Mouse (Mus musculus) heart, postnatal 0 days (tissue): ENCODE measurements around the gene Exoc3l. TPM values are rescaled to one million over a fixed set of nuclear protein-coding genes. Genes with fewer than 3 reads are reported as not detected.

Experiments
- ATAC-seq: fragments of 200-750 bp; cut with Nextera tagmentation; 2 replicates; pipeline ENCODE4 v1.8.0; 2017; ENCODE audit warnings: low read depth, moderate number of reproducible peaks, moderate library complexity; ENCODE audit not compliant: insufficient read depth
- DNase-seq: peaks from one replicate; pipeline ENCODE4 v3.0.0-alpha.2; 2016; ENCODE audit warnings: low spot score
- H3K27ac ChIP-seq: fragments of 300-500 bp; sonication (generic); 2 replicates; pipeline ENCODE4 v1.5.1; 2014; ENCODE audit warnings: low read depth, mild to moderate bottlenecking
- H3K27me3 ChIP-seq: fragments of 300-500 bp; sonication (generic); 2 replicates; pipeline ENCODE4 v1.6.1; 2014; ENCODE audit warnings: low read length, mixed read lengths; ENCODE audit not compliant: control insufficient read depth, insufficient read depth
- H3K36me3 ChIP-seq: fragments of 300-500 bp; sonication (generic); replicated peaks from 2 replicates; pipeline ENCODE4 v1.6.1; 2014; ENCODE audit warnings: low read length, mixed read lengths; ENCODE audit not compliant: control insufficient read depth, insufficient read depth
- H3K4me1 ChIP-seq: fragments of 300-500 bp; sonication (generic); 2 replicates; pipeline ENCODE4 v1.6.1; 2014; ENCODE audit warnings: antibody characterized with exemption; ENCODE audit not compliant: control insufficient read depth, insufficient read depth
- H3K4me2 ChIP-seq: fragments of 300-500 bp; sonication (generic); 2 replicates; pipeline ENCODE4 v1.6.1; 2014; ENCODE audit warnings: low read depth, mild to moderate bottlenecking, low read length, moderate library complexity
- H3K4me3 ChIP-seq: fragments of 300-500 bp; sonication (generic); 2 replicates; pipeline ENCODE4 v1.5.1; 2014; ENCODE audit warnings: low read depth, low read length
- H3K9ac ChIP-seq: fragments of 300-500 bp; sonication (generic); replicated peaks from 2 replicates; pipeline ENCODE4 v1.6.1; 2014; ENCODE audit warnings: low read depth, low read length, mixed read lengths
- H3K9me3 ChIP-seq: fragments of 300-500 bp; sonication (generic); replicated peaks from 2 replicates; pipeline ENCODE4 v1.6.1; 2016; ENCODE audit warnings: low read length; ENCODE audit not compliant: control insufficient read depth
- CTCF ChIP-seq: IDR thresholded peaks from 2 replicates; pipeline ENCODE4 v1.5.1; 2016; ENCODE audit warnings: antibody characterized with exemption, control low read depth, low read depth
- EP300 ChIP-seq: IDR thresholded peaks from 2 replicates; pipeline ENCODE4 v1.6.1; 2016; ENCODE audit warnings: antibody characterized with exemption, low read depth
- WGBS: fragments of 180-500 bp; shearing (Covaris S2); extraction: QIAGEN DNeasy Blood & Tissue Kit; methylation state at CpG from one replicate; pipeline ENCODE4 v1.1.7; 2014; 5-methylcytosine and 5-hydroxymethylcytosine counted together
- polyA plus RNA-seq: library from polyadenylated mRNA; unstranded; fragments of >200 nt; fragmentation: Nextera tagmentation; extraction: Ambion mirVana; gene quantifications from 2 replicates; pipeline ENCODE4 v1.2.1, GENCODE M21; 2015
- total RNA-seq: library from RNA; depleted of rRNA; stranded (reverse); fragments of >200 nt; gene quantifications from 2 replicates; pipeline ENCODE4 v1.2.3, GENCODE M21; 2014; ENCODE audit warnings: low replicate concordance

Exoc3l gene
- total and polyA plus RNA-seq, 2 experiments from 2014 or later: 9.5 to 10.6 TPM

DNA sequence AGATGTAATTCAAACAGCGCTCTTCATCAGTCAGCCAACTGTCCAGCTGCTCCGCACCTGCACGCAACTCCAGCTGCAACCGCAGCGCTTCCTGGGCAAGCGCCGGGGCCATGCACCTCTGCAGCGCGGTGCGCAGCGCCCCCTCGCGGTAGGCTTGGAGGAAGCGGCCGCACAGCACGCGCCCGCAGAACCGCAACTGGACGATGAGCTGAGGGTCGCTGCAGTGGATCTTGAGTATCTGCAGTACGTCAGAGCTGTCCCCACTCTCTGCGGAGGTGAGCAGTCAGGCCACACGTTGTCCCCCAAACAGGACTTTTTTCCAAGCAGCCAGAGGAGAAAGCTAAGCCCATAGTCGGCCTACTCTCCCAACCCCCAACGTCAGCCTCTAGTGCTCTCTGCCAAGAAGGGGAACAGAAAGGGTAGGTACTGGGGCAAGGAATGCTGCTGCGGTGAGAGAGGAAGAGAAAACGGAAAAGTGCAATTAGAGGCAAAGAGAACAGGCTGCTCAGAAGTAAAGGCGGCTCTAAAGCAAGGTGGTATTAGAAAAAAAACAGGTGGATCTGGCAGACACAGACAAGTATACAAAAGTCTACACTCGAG lies 36.1 kb downstream of the Exoc3l start:
- Histone ChIP-seq H3K27ac (no peak overlapping the region), H3K27me3 (peaks cover 13% of the 10 kb centered on the region; the same call in 1 of the 2 replicates), H3K4me2 (peak overlapping the region; percentile 76), H3K9ac (no peak overlapping the region), H3K36me3 (no peaks in the 10 kb centered on the region; the same call in 1 of the 2 replicates), H3K4me1 (peaks cover 25% of the 10 kb centered on the region), H3K4me3 (peak overlapping the region; percentile 31), H3K9me3 (no peaks in the 10 kb centered on the region)
- 3% methylated on average over 30 of the region's 30 CpGs for WGBS
- DNase-seq (peak; percentile 64), ATAC-seq (peak; percentile 51)
- TF ChIP-seq EP300 (no peak), CTCF (peak; percentile 93)

DNA sequence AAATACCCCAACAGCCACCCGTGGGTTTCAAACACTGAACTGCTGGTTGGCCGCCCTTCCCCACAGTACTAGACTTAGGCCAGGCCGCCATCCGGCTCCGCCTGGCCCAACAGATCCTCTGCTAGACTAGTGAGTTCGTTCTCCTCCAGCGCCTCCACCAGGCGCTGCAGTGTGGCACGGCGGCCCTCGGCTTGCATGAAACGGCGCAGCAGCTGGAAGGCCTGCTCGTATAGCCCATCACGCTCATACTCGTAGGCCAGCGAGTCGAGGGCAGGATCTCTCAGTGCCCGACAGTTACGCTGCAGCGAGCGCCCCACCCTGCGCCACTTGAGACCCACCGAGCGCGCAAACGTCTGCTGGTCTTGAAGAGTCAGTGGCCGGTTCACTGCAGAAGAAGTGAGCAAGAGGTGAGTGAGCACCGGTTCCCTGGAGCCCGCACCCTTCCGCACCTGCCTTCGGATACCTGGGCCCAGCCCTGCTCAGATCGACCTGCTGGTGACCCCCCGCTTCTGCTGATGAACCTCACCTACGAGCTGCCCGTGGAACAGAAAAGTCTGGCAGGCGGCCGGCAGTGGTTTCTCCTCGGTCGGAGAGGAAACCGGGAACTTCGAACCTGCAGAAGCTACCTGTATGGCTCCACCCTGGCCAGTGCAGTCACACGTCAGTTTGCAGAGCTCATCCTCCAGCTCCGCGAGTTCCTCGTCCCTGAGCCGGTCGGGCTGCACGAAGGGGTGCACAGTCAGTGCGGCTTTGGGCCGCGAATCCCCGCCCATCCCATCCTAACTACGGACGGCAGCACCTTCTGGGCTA lies 36.8 kb downstream of the Exoc3l start:
- no peak overlapping the region for H3K9ac ChIP-seq
- no peaks in the 10 kb centered on the region for H3K9me3 ChIP-seq
- ATAC-seq (0 out of 2 replicates have a peak, but pooled peaks have one; percentile 4), DNase-seq (no peak)
- H3K4me1 ChIP-seq: peaks cover 30% of the 10 kb centered on the region
- 10% methylated on average over 55 of the region's 55 CpGs for WGBS
- H3K27ac ChIP-seq: no peak overlapping the region
- peaks cover 15% of the 10 kb centered on the region; the same call in 1 of the 2 replicates for H3K27me3 ChIP-seq
- H3K4me2 ChIP-seq: peak overlapping the region; percentile 76
- H3K4me3 ChIP-seq: peak overlapping the region; percentile 31
- TF ChIP-seq CTCF (peak; percentile 20; the same call in 1 of the 2 replicates), EP300 (no peak)
- H3K36me3 ChIP-seq: no peaks in the 10 kb centered on the region; the same call in 1 of the 2 replicates

DNA sequence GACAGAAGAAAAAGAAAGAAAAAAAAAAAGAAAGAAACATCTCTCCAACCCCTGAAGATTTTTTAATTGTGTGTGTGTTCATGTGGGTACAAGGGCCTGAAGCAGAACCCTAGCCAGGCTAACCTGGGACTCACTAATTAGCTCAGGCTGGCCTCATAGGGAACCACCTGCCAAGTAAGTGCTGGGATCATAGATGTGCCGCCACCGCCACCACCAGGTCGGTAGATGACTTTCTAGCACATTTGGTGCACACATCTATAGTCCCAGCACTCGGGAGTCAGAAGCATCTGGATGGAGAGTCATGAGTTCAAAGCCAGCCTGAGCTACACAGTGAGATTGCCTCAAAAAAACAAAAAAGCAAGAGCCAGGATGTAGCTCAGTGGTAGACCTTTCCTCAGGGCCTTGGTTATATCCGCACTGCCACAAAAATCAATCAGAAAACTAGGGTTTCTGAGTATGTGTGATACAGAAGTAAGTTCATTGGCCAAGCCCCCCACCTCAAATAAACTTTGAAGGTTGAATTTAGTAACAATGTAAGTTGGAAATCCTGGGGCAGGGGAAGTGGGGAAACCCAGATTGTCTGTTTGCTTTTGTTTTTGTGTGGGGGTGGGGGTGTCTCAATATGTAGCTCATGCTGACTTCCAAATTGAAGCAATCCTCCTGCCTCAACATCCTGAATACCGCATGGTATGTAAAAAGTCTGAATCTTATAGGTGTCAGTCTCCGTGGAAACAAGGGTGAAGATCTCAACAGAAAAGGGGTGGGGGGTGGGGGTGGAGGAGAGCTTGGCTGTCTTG lies 38.4 kb downstream of the Exoc3l start:
- WGBS: 77% methylated on average over 7 of the region's 7 CpGs

DNA sequence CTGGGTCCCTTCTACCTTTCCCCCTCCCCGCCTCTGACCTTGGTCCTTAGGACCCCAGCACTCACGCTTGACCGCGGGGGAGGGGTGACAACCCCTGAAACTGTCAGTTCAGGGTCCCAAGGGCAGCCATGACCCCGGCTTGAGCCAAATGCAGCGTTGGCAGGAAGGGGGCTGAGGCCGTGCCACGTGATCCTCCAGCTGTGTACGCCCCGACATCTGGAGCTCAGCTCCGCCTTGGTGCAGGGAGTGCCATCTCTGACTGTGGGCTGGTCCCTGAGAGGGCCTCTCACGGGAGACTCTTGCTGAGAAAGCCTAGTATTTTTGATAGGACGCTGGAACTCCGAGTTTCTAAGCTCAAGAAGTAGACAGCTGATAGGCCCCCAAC lies 40.9 kb downstream of the Exoc3l start, which contains the start of gene B3gnt9:
B3gnt9 (minus strand) TSS at position 188 of the 385 bp plus-strand sequence.
- Histone ChIP-seq H3K36me3 (peaks cover 34% of the 10 kb centered on the region), H3K27me3 (peaks cover 15% of the 10 kb centered on the region; the same call in 1 of the 2 replicates), H3K4me3 (peak within 1 kb of the TSS; percentile 67), H3K9ac (peak within 1 kb of the TSS; percentile 55), H3K27ac (peak within 1 kb of the TSS; percentile 78), H3K4me2 (peak within 1 kb of the TSS; percentile 99), H3K4me1 (peaks cover 26% of the 10 kb centered on the region), H3K9me3 (no peaks in the 10 kb centered on the region)
- peak; percentile 59 for ATAC-seq
- WGBS: 6% methylated on average over 14 of the region's 14 CpGs
- no peak for TF ChIP-seq EP300
- TF ChIP-seq CTCF: no peak
- peak; percentile 62 for DNase-seq

More for the DNA sequence above, 38.4 kb downstream of the Exoc3l start:
- TF ChIP-seq CTCF (no peak), EP300 (no peak)
- H3K27ac ChIP-seq: no peak overlapping the region
- ATAC-seq (no peak), DNase-seq (no peak)
- peaks cover 8% of the 10 kb centered on the region for H3K36me3 ChIP-seq
- H3K27me3 ChIP-seq: peaks cover 15% of the 10 kb centered on the region; the same call in 1 of the 2 replicates
- H3K4me1 ChIP-seq: peaks cover 27% of the 10 kb centered on the region
- H3K9me3 ChIP-seq: no peaks in the 10 kb centered on the region
- no peak overlapping the region for H3K9ac ChIP-seq
- no peak overlapping the region for H3K4me2 ChIP-seq
- no peak overlapping the region for H3K4me3 ChIP-seq
